Mouse (Mus musculus) thymus, postnatal 36 days (tissue): ENCODE data around the gene Slc25a27.

ENCODE experiments used
- DNase-seq, 2 experiments: peaks; one replicate each; pipeline ENCODE4 v3.0.0; 2022; ENCODE audit warnings: mixed read lengths in 2 of 2

The Slc25a27 gene

DNA sequence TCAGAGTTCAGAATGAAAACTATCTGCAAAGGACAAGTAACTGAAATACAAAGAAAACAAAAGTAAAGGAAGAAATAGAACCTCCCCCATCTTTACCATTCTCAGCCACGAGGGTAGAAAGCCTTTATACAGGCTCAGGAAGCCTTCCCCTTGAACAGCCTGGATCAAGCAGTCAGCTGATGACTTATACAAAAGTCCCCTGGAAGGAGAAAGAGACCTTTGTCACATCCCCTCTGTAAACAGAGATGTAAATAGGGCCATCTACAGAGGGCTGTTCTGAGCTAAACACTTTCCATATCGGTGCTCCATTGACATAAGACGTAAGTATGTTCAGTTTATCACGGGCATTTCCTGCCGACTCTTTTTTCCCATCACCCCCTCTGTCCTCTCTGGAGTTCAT lies 20.1 kb downstream of the Slc25a27 start:
- no peak for DNase-seq

DNA sequence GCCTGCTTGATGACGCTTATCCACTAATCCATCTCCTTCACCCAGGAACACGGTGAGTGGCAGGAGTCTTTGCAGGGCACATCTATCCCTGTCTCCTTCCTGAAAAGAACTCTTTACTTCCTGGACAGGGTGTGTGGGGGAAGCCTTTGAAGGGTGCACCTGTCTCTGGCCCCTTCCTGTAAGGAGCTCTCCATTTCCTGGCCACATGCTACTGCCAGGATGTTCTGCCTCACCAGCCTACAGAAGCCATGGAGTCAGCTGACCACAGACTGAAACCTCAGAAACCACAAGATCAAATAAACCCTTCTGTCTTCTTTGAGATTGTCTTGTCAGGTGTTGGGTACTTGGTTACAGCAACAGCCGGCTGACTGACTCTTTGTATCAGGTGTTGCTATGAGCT lies 21.9 kb downstream of the Slc25a27 start:
- DNase-seq = peak; percentile 25 to 52

DNA sequence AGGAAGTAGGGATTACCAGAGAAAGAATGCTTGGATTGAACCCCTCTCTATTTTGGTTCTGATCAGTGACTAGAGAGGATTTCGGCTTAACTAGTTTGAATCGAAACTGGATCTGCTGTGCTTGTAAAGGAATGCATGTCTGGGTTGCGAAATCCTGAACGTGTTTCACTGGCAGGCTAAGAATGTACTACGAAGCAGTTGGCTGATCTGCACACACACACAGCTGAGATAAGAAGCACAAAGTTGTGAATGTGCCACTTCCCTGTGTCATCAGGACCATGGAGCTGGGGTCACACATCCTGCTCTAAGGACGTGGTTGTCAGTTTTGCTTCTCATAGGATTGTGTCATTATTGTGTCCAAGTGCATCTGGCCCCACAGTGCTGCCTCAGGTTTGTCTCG lies 22.6 kb downstream of the Slc25a27 start:
- DNase-seq = no peak

DNA sequence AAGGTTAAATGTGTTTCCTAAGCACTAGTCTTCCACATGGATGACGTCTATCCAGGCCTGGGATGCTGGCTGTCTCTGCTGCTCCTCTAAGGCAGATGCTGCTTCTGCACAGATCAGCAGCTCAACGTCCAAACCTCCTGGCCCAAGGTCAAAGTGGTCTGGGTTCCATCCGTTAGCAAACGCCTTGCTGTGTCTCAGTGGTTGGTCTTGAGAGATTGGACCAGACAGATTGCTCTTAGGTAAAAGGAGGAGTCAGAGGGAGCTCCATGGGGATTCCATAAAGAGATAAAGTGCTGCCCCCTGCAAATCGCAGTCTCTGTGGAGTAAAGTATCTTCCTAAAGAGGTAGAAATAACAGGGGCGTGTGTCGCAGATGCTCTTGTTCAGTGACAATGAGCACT lies 23.8 kb downstream of the Slc25a27 start:
- no peak for DNase-seq

DNA sequence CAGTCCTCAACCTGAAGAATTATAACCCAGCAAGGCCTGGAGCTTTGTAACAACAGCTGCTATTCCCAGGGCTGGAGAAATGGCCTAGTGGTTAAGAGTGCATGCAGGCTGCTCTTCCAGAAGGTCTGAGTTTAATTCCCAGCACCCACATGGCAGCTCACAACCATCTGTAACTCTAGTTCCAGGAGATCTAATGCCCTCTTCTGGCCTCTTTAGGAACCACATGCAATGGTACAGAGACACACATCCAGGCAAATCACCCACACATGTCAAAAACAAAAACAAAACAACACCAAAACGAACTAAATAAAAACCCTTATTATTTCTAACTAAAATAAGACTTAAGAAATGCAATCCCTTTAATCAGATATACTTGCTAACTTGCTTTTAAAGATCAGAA lies 26.2 kb downstream of the Slc25a27 start:
- DNase-seq = no peak

DNA sequence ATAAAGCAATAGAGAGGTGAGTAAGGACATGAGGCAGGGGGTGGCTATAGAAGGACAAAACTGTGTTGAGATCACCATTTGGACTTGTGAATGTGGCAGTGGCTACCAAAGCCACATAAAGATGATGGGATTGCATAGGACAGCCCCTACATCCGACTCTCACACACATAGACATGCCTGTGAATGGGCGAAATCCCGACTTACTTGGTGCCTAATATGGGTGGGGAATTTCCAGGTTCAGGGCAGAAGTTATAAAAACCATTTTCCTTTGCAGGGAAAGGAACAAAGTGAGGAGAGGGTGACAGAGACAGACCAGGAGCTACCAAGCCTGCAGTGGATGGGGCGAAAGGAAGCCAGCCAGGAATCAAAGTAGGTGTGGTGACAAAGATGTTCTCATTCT lies 29.9 kb downstream of the Slc25a27 start:
- no peak for DNase-seq

DNA sequence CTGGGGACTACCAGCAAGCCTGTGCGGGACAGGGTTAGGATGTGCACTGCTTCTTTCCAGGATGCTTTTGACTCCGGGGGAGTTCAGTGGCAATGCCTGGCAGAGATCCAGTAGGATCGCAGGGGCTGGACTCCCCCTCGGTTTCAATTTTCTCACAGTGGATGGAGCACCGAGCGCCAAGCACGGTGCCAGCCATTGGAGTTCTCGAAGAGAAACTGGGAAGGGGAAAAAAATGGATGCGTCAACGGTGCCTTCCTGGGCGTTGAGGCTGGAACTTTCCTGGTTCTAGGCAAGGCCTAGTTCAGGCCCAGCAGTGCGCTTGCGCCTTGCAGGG lies 36.6 kb downstream of the Slc25a27 start:
- no peak for DNase-seq

DNA sequence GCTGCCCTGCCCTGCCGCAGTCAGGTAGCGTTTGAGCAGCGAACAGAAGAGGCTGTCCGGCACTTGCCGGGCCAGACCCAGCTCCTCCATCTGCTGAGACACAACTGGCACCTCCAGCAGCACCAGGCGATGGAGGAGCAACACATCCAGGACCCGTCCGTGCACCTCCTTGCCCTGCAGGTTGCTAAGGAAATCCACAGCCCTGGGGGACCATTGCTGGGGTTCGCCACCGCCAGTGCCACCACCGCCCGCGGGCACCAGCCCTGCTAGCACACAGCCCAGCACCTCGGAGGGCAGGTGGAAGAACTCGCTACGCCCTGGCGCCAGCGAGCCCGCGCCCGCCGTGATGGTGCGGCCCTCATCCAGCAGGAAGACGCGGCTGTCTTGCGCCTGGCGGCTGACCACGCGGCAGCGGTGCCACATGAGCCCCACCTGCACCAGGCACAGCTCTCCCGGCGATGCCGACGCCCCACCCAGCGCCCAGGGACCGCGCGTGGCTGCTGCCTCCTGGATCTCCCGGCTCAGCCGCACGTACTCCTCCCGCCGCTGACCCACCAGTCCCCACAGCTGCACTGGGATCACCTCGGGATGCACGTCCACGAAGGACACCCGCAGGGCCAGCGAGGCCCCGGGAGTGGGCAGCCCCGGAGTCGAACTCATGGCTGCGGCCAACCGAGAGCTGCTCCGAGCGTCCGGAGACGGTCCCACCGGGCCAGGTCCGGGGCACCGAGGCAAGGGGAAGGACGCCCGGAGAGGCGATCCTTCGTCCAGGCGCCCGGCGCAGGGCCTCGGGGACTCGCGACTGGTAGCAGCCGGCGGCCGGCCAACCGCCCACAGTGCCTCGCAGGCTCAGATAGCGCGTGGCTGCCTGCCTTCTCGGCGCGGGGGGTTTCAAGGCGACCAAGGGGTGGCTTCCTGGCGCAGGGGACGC lies 37.3 kb downstream of the Slc25a27 start, which contains the start of gene Tdrd6:
TSS of gene Tdrd6 (minus strand) at position 804 of the 931 bp plus-strand sequence.
- no peak for DNase-seq

DNA sequence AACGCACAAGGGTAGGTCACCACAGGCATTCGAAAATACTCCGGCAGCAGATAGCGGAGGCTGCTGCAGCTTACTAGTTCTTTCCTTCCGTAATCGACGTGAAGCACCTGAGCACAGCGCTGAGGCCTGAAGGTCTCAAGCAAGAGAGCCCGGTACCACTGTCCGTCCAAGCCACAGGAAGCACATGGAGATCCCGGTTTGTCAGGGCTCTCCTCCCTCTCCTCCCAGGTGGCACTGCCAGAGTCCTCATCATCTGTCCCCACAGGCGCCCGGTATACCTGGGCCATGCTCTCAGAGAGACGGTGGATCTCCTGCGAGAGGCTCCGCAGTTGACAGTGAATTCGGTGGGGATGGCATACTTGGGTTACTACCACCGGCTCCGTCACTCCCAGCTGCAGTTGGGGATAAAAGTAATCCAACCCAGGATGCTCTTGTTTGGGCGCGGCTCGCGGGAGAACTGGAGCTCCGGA lies 38.0 kb downstream of the Slc25a27 start:
- no peak for DNase-seq

DNA sequence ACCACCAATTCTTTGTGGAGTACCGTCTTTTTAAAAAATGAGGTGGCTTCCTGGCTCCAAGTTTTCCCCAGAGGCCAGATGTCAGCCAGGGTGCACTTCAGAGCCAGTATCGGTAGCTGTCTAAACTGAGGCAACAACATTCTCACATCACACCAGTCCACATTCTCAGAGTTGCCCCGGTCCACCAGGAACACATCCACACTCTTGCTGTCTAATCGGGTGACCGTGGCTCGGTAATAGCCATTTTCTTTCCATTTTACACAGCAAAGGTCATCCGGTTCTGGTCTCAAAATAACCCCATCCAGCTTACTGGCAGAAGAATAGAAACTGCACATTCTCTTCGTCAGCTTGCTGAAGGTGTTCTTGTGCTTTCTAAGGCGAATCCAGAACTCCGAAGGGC lies 38.8 kb downstream of the Slc25a27 start:
- DNase-seq = no peak

DNA sequence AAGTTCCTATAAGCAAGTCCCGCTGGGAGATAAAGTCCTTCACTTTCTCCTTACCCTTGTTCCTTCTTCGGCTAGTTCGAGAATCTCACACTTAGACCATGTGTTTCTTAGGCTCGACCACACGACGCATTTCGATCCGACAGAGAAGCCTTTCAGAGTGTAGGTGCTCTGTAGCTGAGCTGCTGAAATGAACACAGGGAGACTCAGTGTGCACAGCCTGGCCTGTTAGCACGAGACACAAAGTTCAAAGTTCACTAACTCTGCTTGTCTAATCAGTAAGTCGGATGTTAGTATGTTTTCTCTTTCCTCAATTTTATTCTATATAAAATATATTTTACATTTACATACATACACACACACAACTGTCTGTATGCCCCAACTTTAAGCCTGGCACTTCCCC lies 44.9 kb downstream of the Slc25a27 start:
- DNase-seq = no peak

DNA sequence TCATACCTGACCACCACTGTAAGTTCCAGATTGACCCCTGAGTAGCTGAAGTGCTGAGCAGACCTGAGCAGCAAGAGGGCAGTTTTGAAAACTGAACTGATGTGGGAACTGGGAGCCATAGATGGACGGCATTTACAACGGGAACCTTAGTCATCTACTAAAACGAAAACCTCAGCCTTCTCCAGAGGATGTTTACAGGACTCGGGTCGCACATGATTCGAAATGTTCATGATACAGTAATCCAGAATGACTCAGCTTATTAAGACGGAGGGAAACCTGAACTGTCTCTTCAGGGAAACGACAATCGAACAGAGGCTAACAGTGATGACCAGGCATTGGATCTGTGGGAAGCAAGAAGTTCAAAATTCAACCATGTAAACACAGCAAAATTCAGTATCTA lies 47.9 kb downstream of the Slc25a27 start:
- DNase-seq = no peak

DNA sequence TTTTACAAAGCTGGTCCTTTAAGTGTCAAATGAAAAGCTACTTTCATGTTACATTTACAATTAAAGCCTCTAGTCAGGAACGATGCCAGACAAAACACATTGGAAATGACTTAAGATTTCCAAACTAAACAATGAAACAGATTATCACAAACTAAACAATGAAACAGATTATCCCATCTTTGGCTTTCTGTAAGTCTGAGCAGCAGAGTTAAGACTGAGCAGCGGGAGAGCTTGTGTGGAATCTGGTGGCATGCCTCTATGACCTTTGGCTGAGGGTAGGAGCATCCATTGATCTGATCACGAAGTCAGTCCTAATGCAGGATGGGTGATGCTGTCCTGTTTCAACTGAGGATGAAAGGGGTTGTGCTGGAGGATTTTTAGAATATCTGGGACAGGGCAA lies 54.8 kb downstream of the Slc25a27 start:
- DNase-seq = no peak

DNA sequence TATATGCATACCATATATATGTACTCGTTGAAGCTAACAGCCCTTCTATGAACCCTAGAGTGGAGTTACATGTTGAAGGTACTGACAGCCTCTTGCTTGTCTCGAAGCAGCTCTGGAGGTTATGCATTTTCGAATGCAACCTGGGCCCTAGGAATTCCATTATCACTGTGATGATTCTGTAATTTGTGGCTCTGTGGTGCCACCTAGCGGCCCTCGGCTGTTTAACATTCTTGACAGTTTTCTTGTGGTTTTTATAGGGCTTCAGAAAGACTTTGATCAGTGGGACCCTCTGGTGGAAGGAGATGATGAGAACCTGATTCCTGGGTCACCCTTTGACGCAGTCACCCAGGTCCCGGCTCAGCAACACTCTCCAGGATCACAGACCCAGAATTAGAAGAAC lies 55.4 kb downstream of the Slc25a27 start:
- DNase-seq = peak; percentile 24 to 34

DNA sequence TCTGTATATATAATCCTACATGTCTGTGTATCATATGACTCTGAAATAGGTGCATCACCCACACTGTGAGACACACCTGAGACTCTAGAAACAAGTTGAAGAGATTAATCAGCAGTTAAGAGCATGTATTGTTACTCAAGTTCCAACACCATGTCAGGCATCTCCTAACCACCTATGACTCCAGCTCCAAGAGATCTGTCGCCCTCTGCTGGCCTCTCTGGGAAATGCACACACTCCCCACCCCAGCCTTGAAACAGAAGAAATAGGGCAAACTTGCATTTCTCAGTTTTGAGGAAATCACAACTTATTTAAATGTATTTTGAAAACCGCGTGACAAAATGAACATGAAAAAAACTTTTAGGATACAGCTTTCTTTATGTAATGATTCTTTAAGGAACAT lies 60.3 kb downstream of the Slc25a27 start:
- peak; percentile 57 to 63 for DNase-seq

DNA sequence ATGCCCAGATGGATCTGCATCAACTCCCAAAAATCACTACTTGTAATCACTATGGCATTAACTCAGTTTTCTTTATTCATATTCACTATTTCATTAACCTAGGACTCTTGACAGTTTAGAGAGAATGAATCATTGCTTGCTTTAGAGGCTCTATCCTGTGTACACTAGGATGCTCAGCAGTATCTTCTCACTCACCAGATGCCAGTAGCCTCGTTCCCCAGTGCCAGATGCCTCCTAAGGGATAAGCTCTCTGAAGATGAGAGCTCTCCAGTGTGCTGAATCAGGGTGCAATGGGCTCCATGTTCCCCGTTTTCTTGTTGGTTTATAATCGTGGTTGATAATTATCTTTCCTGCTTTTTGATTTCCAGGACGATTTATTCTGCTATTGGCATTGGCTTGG lies 68.3 kb downstream of the Slc25a27 start:
- no peak for DNase-seq

DNA sequence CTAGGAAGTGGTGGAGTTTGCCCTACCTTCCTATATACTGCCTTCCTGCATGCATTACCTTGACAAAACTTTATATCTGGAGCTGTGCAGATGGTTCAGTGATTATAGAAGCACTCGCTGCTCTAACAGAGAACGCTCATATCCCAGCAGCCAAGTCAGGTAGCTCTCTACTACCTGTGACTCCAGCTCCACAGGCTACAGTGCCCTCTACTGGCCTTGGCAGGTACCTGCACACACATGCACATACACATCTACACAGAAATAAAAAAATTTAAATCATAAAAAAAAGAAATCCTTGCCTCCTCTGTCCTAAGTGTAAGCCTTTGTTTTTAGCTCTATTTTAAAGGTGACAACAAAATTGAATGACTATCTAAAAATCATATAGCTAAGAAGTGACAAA lies 69.3 kb downstream of the Slc25a27 start:
- no peak for DNase-seq

DNA sequence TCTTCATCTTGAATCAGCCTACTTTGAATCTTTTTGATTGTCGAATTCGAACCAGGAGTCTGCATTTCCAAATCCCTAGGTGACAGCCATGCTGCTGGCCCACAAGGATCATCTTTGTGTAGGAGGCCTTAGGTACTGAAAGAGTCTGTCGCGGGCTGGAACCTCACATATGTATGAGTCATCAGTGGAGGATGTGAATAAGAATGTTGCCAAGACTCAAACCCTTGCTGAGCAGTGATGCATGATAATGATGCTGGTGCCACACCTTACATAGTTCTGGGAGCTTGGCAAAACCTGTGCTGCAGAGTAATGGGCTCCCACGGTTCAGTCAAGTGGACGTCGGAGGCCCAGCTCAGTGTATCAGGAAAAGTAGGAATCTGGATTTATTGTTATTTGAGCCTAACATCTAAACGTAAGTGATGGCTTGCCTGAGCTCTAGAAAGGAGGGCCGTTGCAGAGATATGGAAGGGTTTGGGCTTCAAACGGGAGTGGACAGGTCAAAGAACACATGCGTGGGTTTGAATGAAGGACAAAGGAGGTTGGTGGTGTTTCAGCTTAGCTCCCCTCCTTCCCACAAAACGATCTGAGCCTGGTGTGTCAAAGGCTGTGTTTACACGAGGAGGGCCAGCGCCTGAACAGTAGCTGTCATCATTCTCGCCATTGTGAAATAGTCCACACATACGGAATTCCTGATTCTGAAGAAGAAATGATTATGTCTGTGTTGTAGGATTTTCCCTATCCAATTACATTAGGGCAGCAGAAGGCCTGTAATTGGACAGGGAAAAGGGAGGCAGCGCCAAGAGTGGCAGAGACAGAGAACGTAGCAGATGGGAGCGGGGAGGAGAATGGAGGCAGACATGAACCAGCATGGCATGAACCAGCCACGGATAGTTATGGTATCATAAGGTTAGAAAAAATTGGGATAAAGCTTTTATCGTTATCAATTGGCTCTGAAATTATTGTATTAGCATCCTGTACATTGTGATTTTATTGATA lies 74.4 kb downstream of the Slc25a27 start:
- no peak for DNase-seq
